Mouse (Mus musculus) erythroblast, embryonic 14.5 days (primary cell): ENCODE data around the gene Ppm1n. TPM values are rescaled to one million over a fixed set of nuclear protein-coding genes. Genes with fewer than 3 reads are reported as not detected.

ENCODE experiments used
- H3K27me3 ChIP-seq: 2 replicates; pipeline ENCODE4 v1.6.1; 2012; ENCODE audit warnings: inconsistent platforms; ENCODE audit not compliant: control insufficient read depth
- H3K36me3 ChIP-seq: 2 replicates; pipeline ENCODE4 v1.6.1; 2012; ENCODE audit warnings: mild to moderate bottlenecking, inconsistent platforms; ENCODE audit not compliant: control insufficient read depth
- H3K4me1 ChIP-seq: 2 replicates; pipeline ENCODE4 v1.6.1; 2012; ENCODE audit warnings: inconsistent platforms; ENCODE audit not compliant: control insufficient read depth
- H3K4me3 ChIP-seq: replicated peaks from 2 replicates; pipeline ENCODE3; 2012; ENCODE audit warnings: moderate library complexity, mild to moderate bottlenecking, inconsistent platforms
- H3K9me3 ChIP-seq: 2 replicates; pipeline ENCODE4 v1.6.1; 2012; ENCODE audit warnings: low read length, inconsistent platforms, mixed read lengths; ENCODE audit not compliant: control insufficient read depth
- GATA1 ChIP-seq: IDR thresholded peaks from 2 replicates; pipeline ENCODE4 v1.6.1; 2012; ENCODE audit warnings: low read length, inconsistent platforms, mixed read lengths
- TAL1 ChIP-seq: IDR thresholded peaks from 3 replicates; pipeline ENCODE4 v1.6.1; 2012; ENCODE audit warnings: low read length, inconsistent platforms, mixed read lengths
- polyA plus RNA-seq: library from polyadenylated mRNA; stranded (reverse); fragments of >175 nt; gene quantifications from 2 replicates; pipeline ENCODE4 v1.2.3, GENCODE M21; 2012

Ppm1n gene
- polyA plus RNA-seq, 1 experiment, result not detected

DNA sequence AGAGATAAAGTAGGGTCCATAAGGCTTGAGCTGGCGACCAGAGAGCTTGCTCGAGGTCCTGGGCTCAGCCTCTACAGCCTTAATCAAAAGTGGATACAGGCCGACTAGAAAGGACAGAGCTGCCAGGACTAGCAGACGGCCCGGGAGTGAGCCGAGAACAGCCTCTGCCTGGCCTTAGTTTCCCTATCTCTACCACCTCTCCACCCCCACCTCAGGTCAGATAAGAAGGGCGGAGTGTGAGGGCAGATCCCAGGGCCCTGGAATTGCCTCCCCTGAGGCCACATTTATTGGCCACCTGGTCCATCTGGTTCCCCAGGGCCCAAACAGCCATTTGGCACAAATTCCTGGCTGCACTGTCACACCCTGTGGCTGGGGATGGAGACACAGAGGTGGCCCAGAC lies 14.7 kb downstream of the Ppm1n start:
- TF ChIP-seq TAL1, result no peak
- TF ChIP-seq GATA1, result peak; percentile 65
- Histone ChIP-seq H3K27me3 (no peaks in the 10 kb centered on the region), H3K9me3 (no peaks in the 10 kb centered on the region), H3K36me3 (peaks cover 87% of the 10 kb centered on the region), H3K4me3 (peak overlapping the region; percentile 59), H3K4me1 (peaks cover 87% of the 10 kb centered on the region)

DNA sequence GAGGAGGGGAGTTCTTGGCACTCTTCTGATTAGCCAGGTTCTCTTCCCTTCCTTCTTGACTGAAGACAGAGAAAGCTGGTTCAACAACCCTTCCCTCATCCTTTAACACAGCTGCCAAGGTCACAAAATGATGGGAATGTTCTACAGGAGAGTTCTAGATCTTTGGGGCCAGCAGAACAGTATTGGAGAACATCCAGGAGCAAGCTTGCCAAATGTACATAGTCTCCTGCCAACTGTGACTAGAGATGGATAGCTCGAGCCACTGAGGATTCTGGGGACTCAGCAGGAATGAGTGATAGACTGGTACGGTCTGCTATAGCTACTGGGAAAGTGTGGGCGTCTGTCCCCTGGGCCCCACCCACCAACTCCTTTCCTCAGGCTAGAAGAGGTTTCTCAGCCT lies 21.5 kb downstream of the Ppm1n start:
- peaks cover 59% of the 10 kb centered on the region for H3K4me1 ChIP-seq

GRCm38 (mm10) chr7:19257390-19258022 lies 22.4 kb downstream of the Ppm1n start:
- peaks cover 78% of the 10 kb centered on the region for H3K36me3 ChIP-seq
- H3K4me3 ChIP-seq, result peak overlapping the region; percentile 44
- H3K9me3 ChIP-seq, result no peaks in the 10 kb centered on the region
- TF ChIP-seq GATA1, result no peak
- TF ChIP-seq TAL1, result no peak
- peaks cover 61% of the 10 kb centered on the region for H3K4me1 ChIP-seq
- H3K27me3 ChIP-seq, result no peaks in the 10 kb centered on the region

More for the DNA sequence above, 21.5 kb downstream of the Ppm1n start:
- Histone ChIP-seq H3K27me3 (no peaks in the 10 kb centered on the region), H3K4me3 (no peak overlapping the region), H3K36me3 (peaks cover 86% of the 10 kb centered on the region), H3K9me3 (no peaks in the 10 kb centered on the region)
- TF ChIP-seq TAL1 (no peak), GATA1 (no peak)

- Histone ChIP-seq H3K4me1 (peaks cover 63% of the 10 kb centered on the region), H3K27me3 (no peaks in the 10 kb centered on the region), H3K4me3 (no peak overlapping the region), H3K9me3 (no peaks in the 10 kb centered on the region), H3K36me3 (peaks cover 68% of the 10 kb centered on the region)
- TF ChIP-seq TAL1 (no peak), GATA1 (no peak)
These were observed 23.3 kb downstream of the Ppm1n start for GRCm38 (mm10) chr7:19256567-19256966.

- Histone ChIP-seq H3K4me1 (peaks cover 59% of the 10 kb centered on the region), H3K36me3 (peaks cover 57% of the 10 kb centered on the region), H3K4me3 (no peak overlapping the region), H3K27me3 (no peaks in the 10 kb centered on the region), H3K9me3 (no peaks in the 10 kb centered on the region)
- TF ChIP-seq TAL1 (no peak), GATA1 (no peak)
These were observed 24.5 kb downstream of the Ppm1n start for GRCm38 (mm10) chr7:19255395-19255794.

- Histone ChIP-seq H3K36me3 (peaks cover 44% of the 10 kb centered on the region), H3K27me3 (no peaks in the 10 kb centered on the region), H3K4me1 (peaks cover 60% of the 10 kb centered on the region), H3K9me3 (no peaks in the 10 kb centered on the region), H3K4me3 (no peak overlapping the region)
- TF ChIP-seq TAL1 (no peak), GATA1 (no peak)
These were observed 26.4 kb downstream of the Ppm1n start for GRCm38 (mm10) chr7:19253437-19253836.

DNA sequence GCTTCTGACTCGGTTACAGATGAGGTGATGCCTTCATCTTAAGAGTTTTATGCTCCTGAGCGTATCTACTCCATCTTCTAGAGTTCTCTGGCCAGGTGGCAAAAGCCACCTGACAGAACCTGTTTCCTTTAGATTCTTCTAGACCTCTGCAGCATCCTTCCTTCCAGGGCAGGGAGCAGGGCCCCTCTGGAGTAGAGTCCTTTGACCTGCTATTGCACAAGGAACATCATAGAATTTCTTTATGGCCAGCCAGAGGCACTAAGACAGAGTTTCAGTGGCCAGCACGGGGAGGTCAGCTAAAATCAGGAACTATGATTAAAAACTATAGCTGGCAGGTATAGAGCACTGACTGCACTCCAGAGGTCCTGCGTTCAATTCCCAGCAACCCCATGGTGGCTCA lies 27.8 kb downstream of the Ppm1n start:
- TF ChIP-seq TAL1, result no peak
- TF ChIP-seq GATA1, result no peak
- no peaks in the 10 kb centered on the region; the same call in 1 of the 2 replicates for H3K9me3 ChIP-seq
- no peak overlapping the region for H3K4me3 ChIP-seq
- no peaks in the 10 kb centered on the region for H3K27me3 ChIP-seq
- peaks cover 39% of the 10 kb centered on the region for H3K36me3 ChIP-seq
- H3K4me1 ChIP-seq, result peaks cover 54% of the 10 kb centered on the region

- TF ChIP-seq GATA1, result no peak
- TF ChIP-seq TAL1, result no peak
- Histone ChIP-seq H3K4me3 (no peak overlapping the region), H3K36me3 (peaks cover 56% of the 10 kb centered on the region), H3K9me3 (no peaks in the 10 kb centered on the region; the same call in 1 of the 2 replicates), H3K27me3 (no peaks in the 10 kb centered on the region), H3K4me1 (peaks cover 73% of the 10 kb centered on the region)
These were observed 32.4 kb downstream of the Ppm1n start for GRCm38 (mm10) chr7:19247511-19247910.

- H3K4me1 ChIP-seq, result peaks cover 74% of the 10 kb centered on the region
- TF ChIP-seq GATA1 (peak; percentile 69), TAL1 (no peak)
- H3K4me3 ChIP-seq, result peak overlapping the region; percentile 9
- H3K9me3 ChIP-seq, result no peaks in the 10 kb centered on the region; the same call in 1 of the 2 replicates
- no peaks in the 10 kb centered on the region for H3K27me3 ChIP-seq
- H3K36me3 ChIP-seq, result peaks cover 60% of the 10 kb centered on the region
These were observed 33.0 kb downstream of the Ppm1n start for GRCm38 (mm10) chr7:19246855-19247254.
